Mouse (Mus musculus): ENCODE data around the gene C2cd2l.
A peak's percentile ranks its signal among the peaks of the same experiment; 100 is the strongest.
"Not testable (repeated sequence)": the region's sequence is repeated elsewhere in the genome, so short reads cannot be mapped to it uniquely, and the experiment has no call there.

C2cd2l gene

GRCm38 (mm10) chr9:44335331-44336092 lies 15.4 kb upstream of the C2cd2l start:
- DNase-seq = peak; percentile 28 to 30

- peak; percentile 99 for DNase-seq
Measured at GRCm38 (mm10) chr9:44334396-44335330, 14.6 kb upstream of the C2cd2l start, which contains the start of gene H2afx. Gene H2afx (plus strand): TSS chr9:44334694.

- DNase-seq = no peak
Measured at GRCm38 (mm10) chr9:44332918-44333638, 13.0 kb upstream of the C2cd2l start.

- DNase-seq = no peak
Measured at GRCm38 (mm10) chr9:44330736-44331135, 10.7 kb upstream of the C2cd2l start.

- no peak for DNase-seq
Measured at GRCm38 (mm10) chr9:44327926-44328325, 7.8 kb upstream of the C2cd2l start.

- peak; percentile 71 to 76 for DNase-seq
Measured at GRCm38 (mm10) chr9:44327064-44327711, 7.1 kb upstream of the C2cd2l start.

- peak; percentile 90 to 92 for DNase-seq
Measured at GRCm38 (mm10) chr9:44326371-44327063, 6.4 kb upstream of the C2cd2l start.

GRCm38 (mm10) chr9:44325768-44326370 lies 5.8 kb upstream of the C2cd2l start, which contains the start of gene Dpagt1:
Gene Dpagt1 (plus strand): TSS chr9:44326019.
- DNase-seq = no peak

GRCm38 (mm10) chr9:44325032-44325767 lies 5.1 kb upstream of the C2cd2l start:
- DNase-seq = not testable (repeated sequence)

- DNase-seq = no peak
Measured at GRCm38 (mm10) chr9:44324147-44324546, 4.1 kb upstream of the C2cd2l start.

GRCm38 (mm10) chr9:44323656-44324055 lies 3.6 kb upstream of the C2cd2l start:
- DNase-seq = not testable (repeated sequence)

- DNase-seq = no peak
Measured at GRCm38 (mm10) chr9:44320799-44321133, 681 bp upstream of the C2cd2l start.

- DNase-seq = no peak
Measured at GRCm38 (mm10) chr9:44319105-44319886, 789 bp downstream of the C2cd2l start.

GRCm38 (mm10) chr9:44318826-44319095 lies 1.3 kb downstream of the C2cd2l start:
- no peak for DNase-seq

GRCm38 (mm10) chr9:44318076-44318825 lies 1.8 kb downstream of the C2cd2l start:
- no peak for DNase-seq

GRCm38 (mm10) chr9:44317452-44317851 lies 2.6 kb downstream of the C2cd2l start:
- DNase-seq = no peak

GRCm38 (mm10) chr9:44314910-44315309 lies 5.2 kb downstream of the C2cd2l start:
- DNase-seq = no peak

GRCm38 (mm10) chr9:44314257-44314547 lies 5.9 kb downstream of the C2cd2l start:
- DNase-seq = no peak

- DNase-seq = no peak
Measured at GRCm38 (mm10) chr9:44313476-44314256, 6.4 kb downstream of the C2cd2l start.

Data from lung, adult 18-20 months (tissue).